Mouse (Mus musculus): ENCODE measurements around the gene Olfr837. TPM values are rescaled to one million over a fixed set of nuclear protein-coding genes. Genes with fewer than 3 reads are reported as not detected.
"Not testable (repeated sequence)": the region's sequence is repeated elsewhere in the genome, so short reads cannot be mapped to it uniquely, and the experiment has no call there.

Olfr837 gene
- not detected in 2 replicates for polyA plus RNA-seq (2012; rRNA removed)
- not detected in 2 replicates for polyA plus RNA-seq (2014; fragmentation: Nextera tagmentation; extraction: Ambion mirVana)

GRCm38 (mm10) chr9:19136017-19136416 lies at the start of gene Olfr837:
Gene Olfr837, plus strand, starts transcription at chr9:19136317.
- H3K27me3 ChIP-seq (ENCODE audit: control insufficient read depth, insufficient read depth, low read length): no peaks in the 10 kb centered on the region
- no peak within 1 kb of the TSS for H3K27ac ChIP-seq (replicated peaks; ENCODE audit: low read depth, low read length)
- H3K4me3 ChIP-seq (replicated peaks; ENCODE audit: low read length): no peak within 1 kb of the TSS
- no peaks in the 10 kb centered on the region for H3K4me1 ChIP-seq (ENCODE audit: control insufficient read depth, insufficient read depth, low read length)
- no peak for DNase-seq (ENCODE audit: low spot score)
- H3K4me2 ChIP-seq (replicated peaks; ENCODE audit: low read depth, low read length, severe bottlenecking): no peak within 1 kb of the TSS
- ATAC-seq (ENCODE audit: low FRiP score, low read depth): no peak
- TF ChIP-seq POLR2A (IDR thresholded peaks at IDR 0.05; ENCODE audit: borderline replicate concordance, extremely low read depth, insufficient read depth, insufficient read length): no peak
- H3K36me3 ChIP-seq (ENCODE audit: control insufficient read depth, insufficient read depth, low read length): no peaks in the 10 kb centered on the region
- no peak within 1 kb of the TSS for H3K9ac ChIP-seq (ENCODE audit: low read depth, low read length, severe bottlenecking)
- no peaks in the 10 kb centered on the region for H3K9me3 ChIP-seq (ENCODE audit: control insufficient read depth, low read length)
- 79% methylated on average over 1 of the region's 1 CpGs for WGBS

GRCm38 (mm10) chr9:19092889-19093753 lies 43.0 kb upstream of the Olfr837 start:
- H3K27ac ChIP-seq (replicated peaks; ENCODE audit: low read depth, low read length); H3K4me2 ChIP-seq (replicated peaks; ENCODE audit: low read depth, low read length, severe bottlenecking); ATAC-seq (ENCODE audit: low FRiP score, low read depth); H3K27me3 ChIP-seq (ENCODE audit: control insufficient read depth, insufficient read depth, low read length); H3K36me3 ChIP-seq (ENCODE audit: control insufficient read depth, insufficient read depth, low read length); DNase-seq (ENCODE audit: low spot score); H3K9ac ChIP-seq (ENCODE audit: low read depth, low read length, severe bottlenecking); H3K4me1 ChIP-seq (ENCODE audit: control insufficient read depth, insufficient read depth, low read length); H3K9me3 ChIP-seq (ENCODE audit: control insufficient read depth, low read length); H3K4me3 ChIP-seq (replicated peaks; ENCODE audit: low read length): not testable (repeated sequence)
- 52% methylated on average over 6 of the region's 6 CpGs for WGBS

GRCm38 (mm10) chr9:19097286-19097685 lies 38.8 kb upstream of the Olfr837 start:
- TF ChIP-seq POLR2A (IDR thresholded peaks at IDR 0.05; ENCODE audit: borderline replicate concordance, extremely low read depth, insufficient read depth, insufficient read length): no peak
- ATAC-seq (ENCODE audit: low FRiP score, low read depth) (no peak), DNase-seq (ENCODE audit: low spot score) (no peak)
- Histone ChIP-seq H3K27me3 (ENCODE audit: control insufficient read depth, insufficient read depth, low read length) (no peaks in the 10 kb centered on the region), H3K36me3 (ENCODE audit: control insufficient read depth, insufficient read depth, low read length) (no peaks in the 10 kb centered on the region), H3K4me3 (replicated peaks; ENCODE audit: low read length) (no peak overlapping the region), H3K9ac (ENCODE audit: low read depth, low read length, severe bottlenecking) (no peak overlapping the region), H3K4me1 (ENCODE audit: control insufficient read depth, insufficient read depth, low read length) (no peaks in the 10 kb centered on the region), H3K9me3 (ENCODE audit: control insufficient read depth, low read length) (0 out of 2 replicates have a peak, but pooled peaks cover 5% of the 10 kb centered on the region), H3K27ac (replicated peaks; ENCODE audit: low read depth, low read length) (no peak overlapping the region), H3K4me2 (replicated peaks; ENCODE audit: low read depth, low read length, severe bottlenecking) (no peak overlapping the region)
- 94% methylated on average over 4 of the region's 4 CpGs for WGBS

GRCm38 (mm10) chr9:19120082-19120481 lies 16.0 kb upstream of the Olfr837 start, which contains the start of gene Olfr836:
Gene Olfr836, plus strand, starts transcription at chr9:19120382.
- no peak within 1 kb of the TSS for H3K4me3 ChIP-seq (replicated peaks; ENCODE audit: low read length)
- no peaks in the 10 kb centered on the region for H3K27me3 ChIP-seq (ENCODE audit: control insufficient read depth, insufficient read depth, low read length)
- no peaks in the 10 kb centered on the region for H3K4me1 ChIP-seq (ENCODE audit: control insufficient read depth, insufficient read depth, low read length)
- H3K9ac ChIP-seq (ENCODE audit: low read depth, low read length, severe bottlenecking): no peak within 1 kb of the TSS
- no peak for TF ChIP-seq POLR2A (IDR thresholded peaks at IDR 0.05; ENCODE audit: borderline replicate concordance, extremely low read depth, insufficient read depth, insufficient read length)
- H3K9me3 ChIP-seq (ENCODE audit: control insufficient read depth, low read length): no peaks in the 10 kb centered on the region
- H3K4me2 ChIP-seq (replicated peaks; ENCODE audit: low read depth, low read length, severe bottlenecking): no peak within 1 kb of the TSS
- no peak within 1 kb of the TSS for H3K27ac ChIP-seq (replicated peaks; ENCODE audit: low read depth, low read length)
- no peak for DNase-seq (ENCODE audit: low spot score)
- H3K36me3 ChIP-seq (ENCODE audit: control insufficient read depth, insufficient read depth, low read length): no peaks in the 10 kb centered on the region
- no peak for ATAC-seq (ENCODE audit: low FRiP score, low read depth)

GRCm38 (mm10) chr9:19177212-19177611 lies 41.1 kb downstream of the Olfr837 start, which contains the start of gene Olfr839-ps1:
Gene Olfr839-ps1, minus strand, starts transcription at chr9:19177312.
- H3K9ac ChIP-seq (ENCODE audit: low read depth, low read length, severe bottlenecking): no peak within 1 kb of the TSS
- ATAC-seq (ENCODE audit: low FRiP score, low read depth) (no peak), DNase-seq (ENCODE audit: low spot score) (no peak)
- H3K4me2 ChIP-seq (replicated peaks; ENCODE audit: low read depth, low read length, severe bottlenecking): no peak within 1 kb of the TSS
- WGBS: 77% methylated on average over 1 of the region's 1 CpGs
- TF ChIP-seq POLR2A (IDR thresholded peaks at IDR 0.05; ENCODE audit: borderline replicate concordance, extremely low read depth, insufficient read depth, insufficient read length): no peak
- no peaks in the 10 kb centered on the region for H3K4me1 ChIP-seq (ENCODE audit: control insufficient read depth, insufficient read depth, low read length)
- no peak within 1 kb of the TSS for H3K4me3 ChIP-seq (replicated peaks; ENCODE audit: low read length)
- no peaks in the 10 kb centered on the region for H3K27me3 ChIP-seq (ENCODE audit: control insufficient read depth, insufficient read depth, low read length)
- H3K9me3 ChIP-seq (ENCODE audit: control insufficient read depth, low read length): peaks cover 4% of the 10 kb centered on the region; the same call in 1 of the 2 replicates
- H3K36me3 ChIP-seq (ENCODE audit: control insufficient read depth, insufficient read depth, low read length): no peaks in the 10 kb centered on the region
- no peak within 1 kb of the TSS for H3K27ac ChIP-seq (replicated peaks; ENCODE audit: low read depth, low read length)

Other genes with a start within 250 kb of the Olfr837 start
- not detected in 2 replicates for gene Olfr832, start 199.2 kb upstream of the Olfr837 start, polyA plus RNA-seq (2012; rRNA removed)
- not detected in 2 replicates for gene Olfr832, start 199.2 kb upstream of the Olfr837 start, polyA plus RNA-seq (2014; fragmentation: Nextera tagmentation; extraction: Ambion mirVana)
- not detected in 2 replicates for gene Olfr834, start 148.3 kb upstream of the Olfr837 start, polyA plus RNA-seq (2012; rRNA removed)
- not detected in 2 replicates for gene Olfr834, start 148.3 kb upstream of the Olfr837 start, polyA plus RNA-seq (2014; fragmentation: Nextera tagmentation; extraction: Ambion mirVana)
- gene Olfr835, start 103.6 kb upstream of the Olfr837 start, polyA plus RNA-seq (2012; rRNA removed): not detected in 2 replicates
- gene Olfr835, start 103.6 kb upstream of the Olfr837 start, polyA plus RNA-seq (2014; fragmentation: Nextera tagmentation; extraction: Ambion mirVana): not detected in 2 replicates
- gene Olfr836, start 15.9 kb upstream of the Olfr837 start, polyA plus RNA-seq (2012; rRNA removed): not detected in 2 replicates
- gene Olfr836, start 15.9 kb upstream of the Olfr837 start, polyA plus RNA-seq (2014; fragmentation: Nextera tagmentation; extraction: Ambion mirVana): not detected in 2 replicates
- gene Olfr839-ps1, start 41.0 kb downstream of the Olfr837 start, polyA plus RNA-seq (2012; rRNA removed): not detected in 2 replicates
- not detected in 2 replicates for gene Olfr839-ps1, start 41.0 kb downstream of the Olfr837 start, polyA plus RNA-seq (2014; fragmentation: Nextera tagmentation; extraction: Ambion mirVana)
- gene Olfr843, start 115.7 kb downstream of the Olfr837 start, polyA plus RNA-seq (2012; rRNA removed): not detected in 2 replicates
- not detected in 2 replicates for gene Olfr843, start 115.7 kb downstream of the Olfr837 start, polyA plus RNA-seq (2014; fragmentation: Nextera tagmentation; extraction: Ambion mirVana)
- not detected in 2 replicates for gene Olfr844, start 180.0 kb downstream of the Olfr837 start, polyA plus RNA-seq (2012; rRNA removed)
- gene Olfr844, start 180.0 kb downstream of the Olfr837 start, polyA plus RNA-seq (2014; fragmentation: Nextera tagmentation; extraction: Ambion mirVana): not detected in 2 replicates
- gene Olfr845, start 200.1 kb downstream of the Olfr837 start, polyA plus RNA-seq (2012; rRNA removed): not detected in 2 replicates
- not detected in 2 replicates for gene Olfr845, start 200.1 kb downstream of the Olfr837 start, polyA plus RNA-seq (2014; fragmentation: Nextera tagmentation; extraction: Ambion mirVana)
- not detected in 2 replicates for gene Olfr846, start 227.7 kb downstream of the Olfr837 start, polyA plus RNA-seq (2012; rRNA removed)
- gene Olfr846, start 227.7 kb downstream of the Olfr837 start, polyA plus RNA-seq (2014; fragmentation: Nextera tagmentation; extraction: Ambion mirVana): not detected in 2 replicates
- not detected in 2 replicates for gene Olfr847, start 242.4 kb downstream of the Olfr837 start, polyA plus RNA-seq (2012; rRNA removed)
- not detected in 2 replicates for gene Olfr847, start 242.4 kb downstream of the Olfr837 start, polyA plus RNA-seq (2014; fragmentation: Nextera tagmentation; extraction: Ambion mirVana)

Measured in limb, embryonic 14.5 days (tissue).